Mouse (Mus musculus): ENCODE data around the gene S1pr2.

GRCm38 (mm10) chr9:20952520-20953227 is 23.9 kb downstream of the S1pr2 start:
- TF ChIP-seq CTCF (IDR thresholded peaks at IDR 0.05; ENCODE audit: low read depth) (peak; percentile 52; the same call in 1 of the 2 replicates), EP300 (IDR thresholded peaks at IDR 0.05; ENCODE audit: low read depth) (no peak)

Data from liver, embryonic 14.5 days (tissue).